In the genomic region with DNA sequence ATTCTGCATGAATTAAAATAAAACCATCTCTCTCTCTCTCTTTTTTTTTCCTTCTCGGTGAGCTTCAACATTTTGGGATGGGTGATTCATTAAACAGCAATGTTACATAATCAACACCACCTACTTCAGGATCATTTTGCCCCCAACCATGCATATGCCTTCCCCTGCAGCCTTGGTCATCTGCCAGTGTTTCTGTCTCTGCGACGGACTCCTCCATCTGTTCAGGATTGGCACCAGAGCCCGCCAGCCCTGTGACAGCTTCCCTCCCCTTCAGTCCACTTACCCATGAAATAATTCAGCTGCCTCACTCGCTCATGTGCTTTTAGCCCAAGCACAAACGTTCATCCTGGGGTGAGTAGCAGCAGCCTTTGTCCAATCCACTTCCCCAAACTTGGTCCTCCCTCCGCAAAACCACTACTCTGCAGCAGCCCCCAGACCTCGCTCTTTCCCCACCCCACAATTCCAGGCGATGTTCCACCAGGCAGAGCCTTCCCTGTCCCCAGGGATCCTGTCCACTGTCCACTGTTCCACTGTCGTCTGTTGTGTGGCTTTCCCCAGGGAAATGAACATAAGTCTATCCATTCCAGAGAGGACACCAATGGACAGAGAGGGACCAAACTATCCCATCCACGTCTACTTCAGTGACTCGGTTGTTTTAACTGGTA, we compare ENCODE assay signal across 9 mouse cellular contexts. TPM values are rescaled to one million over a fixed set of nuclear protein-coding genes. Genes with fewer than 3 reads are reported as not detected.
DNase-seq lines count a peak whose midpoint lies in the region; ATAC-seq lines count a peak whose summit lies in the region.
"Had no signal": no experiment of that assay in that cellular context is flagged by ENCODE, and none has a peak within 500 bp of the region (broad histone marks: within the 10 kb centered on the region; RNA-seq: fewer than 3 reads in every experiment).

No protein-coding gene starts in this region.

- H3K27me3 ChIP-seq in midbrain, embryonic 13.5 days = no peaks in the 10 kb centered on the region
- H3K27me3 ChIP-seq in midbrain, embryonic 11.5 days (ENCODE audit: control insufficient read depth, insufficient read depth, low read length) = no peaks in the 10 kb centered on the region
- no peaks in the 10 kb centered on the region for H3K27me3 ChIP-seq in forebrain, embryonic 15.5 days
- H3K27me3 ChIP-seq: midbrain, embryonic 12.5 days had no signal

- no peak overlapping the region for H3K4me3 ChIP-seq in midbrain, embryonic 13.5 days (replicated peaks)
- H3K4me3 ChIP-seq in midbrain, embryonic 11.5 days (ENCODE audit: low read depth, low read length) = no peak overlapping the region
- no peak overlapping the region for H3K4me3 ChIP-seq in forebrain, embryonic 15.5 days
- H3K4me3 ChIP-seq: midbrain, embryonic 12.5 days had no signal

- peak overlapping the region; percentile 62; the same call in 1 of the 2 replicates for H3K27ac ChIP-seq in midbrain, embryonic 13.5 days
- no peak overlapping the region for H3K27ac ChIP-seq in midbrain, embryonic 11.5 days (ENCODE audit: low read depth, low read length)
- H3K27ac ChIP-seq in forebrain, embryonic 15.5 days (replicated peaks) = peak overlapping the region; percentile 75
- H3K27ac ChIP-seq: midbrain, embryonic 12.5 days had no signal

- no peak for DNase-seq in midbrain, embryonic 11.5 days (ENCODE audit: low spot score, missing footprints)
- DNase-seq in left cerebral cortex, adult 18-20 months (ENCODE audit: low spot score in 2 of 2) = peak; percentile 85 to 87
- peak; percentile 90 for DNase-seq in right cerebral cortex, adult 18-20 months
- no peak for DNase-seq in thymus, postnatal 36 days
- DNase-seq in thymus, postnatal 25 days = no peak
- no peak for DNase-seq in spleen, adult 12 weeks (ENCODE audit: low spot score)

- no peaks in the 10 kb centered on the region for H3K36me3 ChIP-seq in midbrain, embryonic 13.5 days
- no peaks in the 10 kb centered on the region for H3K36me3 ChIP-seq in midbrain, embryonic 11.5 days (ENCODE audit: control insufficient read depth, insufficient read depth, low read length)
- no peaks in the 10 kb centered on the region for H3K36me3 ChIP-seq in forebrain, embryonic 15.5 days
- H3K36me3 ChIP-seq: midbrain, embryonic 12.5 days had no signal

- WGBS in midbrain, embryonic 13.5 days = 70% methylated on average over 12 of the region's 12 CpGs
- 80% methylated on average over 12 of the region's 12 CpGs for WGBS in midbrain, embryonic 11.5 days
- 51% methylated on average over 12 of the region's 12 CpGs for WGBS in forebrain, embryonic 15.5 days

- no peaks in the 10 kb centered on the region for H3K9me3 ChIP-seq in midbrain, embryonic 13.5 days
- no peaks in the 10 kb centered on the region for H3K9me3 ChIP-seq in midbrain, embryonic 11.5 days (ENCODE audit: control insufficient read depth, low read length)
- H3K9me3 ChIP-seq in forebrain, embryonic 15.5 days = no peaks in the 10 kb centered on the region
- H3K9me3 ChIP-seq: midbrain, embryonic 12.5 days had no signal

- H3K4me1 ChIP-seq in midbrain, embryonic 13.5 days (replicated peaks) = no peaks in the 10 kb centered on the region
- no peaks in the 10 kb centered on the region for H3K4me1 ChIP-seq in midbrain, embryonic 11.5 days (ENCODE audit: control insufficient read depth, insufficient read depth, low read length)
- H3K4me1 ChIP-seq in forebrain, embryonic 15.5 days = peaks cover 33% of the 10 kb centered on the region
- H3K4me1 ChIP-seq: midbrain, embryonic 12.5 days had no signal

- ATAC-seq in midbrain, embryonic 13.5 days = no peak
- no peak for ATAC-seq in midbrain, embryonic 11.5 days (ENCODE audit: low FRiP score)
- peak; percentile 85 for ATAC-seq in forebrain, embryonic 15.5 days (replicated peaks)

- H3K4me2 ChIP-seq in midbrain, embryonic 13.5 days (replicated peaks) = no peak overlapping the region
- H3K4me2 ChIP-seq in midbrain, embryonic 11.5 days = no peak overlapping the region
- no peak overlapping the region for H3K4me2 ChIP-seq in forebrain, embryonic 15.5 days (replicated peaks)
- H3K4me2 ChIP-seq: midbrain, embryonic 12.5 days had no signal

- H3K9ac ChIP-seq in midbrain, embryonic 13.5 days (replicated peaks) = no peak overlapping the region
- no peak overlapping the region for H3K9ac ChIP-seq in midbrain, embryonic 11.5 days (ENCODE audit: low read length)
- H3K9ac ChIP-seq in forebrain, embryonic 15.5 days (replicated peaks) = no peak overlapping the region
- H3K9ac ChIP-seq: midbrain, embryonic 12.5 days had no signal

RNA-seq across cellular contexts. Expression of a gene that starts 11.4 kb away (rescaled TPM):
- 139 and 148 TPM in 2 replicates for polyA plus RNA-seq in midbrain, embryonic 13.5 days (2015; fragmentation: Nextera tagmentation; extraction: Ambion mirVana)
- 19.5 and 20.2 TPM in 2 replicates for polyA plus RNA-seq in midbrain, embryonic 11.5 days (2014; fragmentation: Nextera tagmentation; extraction: Ambion mirVana)
- polyA plus RNA-seq in forebrain, embryonic 15.5 days (2015; fragmentation: Nextera tagmentation; extraction: Ambion mirVana) = 171 and 193 TPM in 2 replicates
- total RNA-seq in left cerebral cortex, adult 18-20 months (2021) = 100 to 1,000 TPM; 762 to 804 TPM

RNA-seq across cellular contexts. Expression of a gene that starts 11.6 kb away (rescaled TPM):
- polyA plus RNA-seq in midbrain, embryonic 13.5 days (2015; fragmentation: Nextera tagmentation; extraction: Ambion mirVana) = 2.3 and 3.9 TPM in 2 replicates
- polyA plus RNA-seq in midbrain, embryonic 11.5 days (2014; fragmentation: Nextera tagmentation; extraction: Ambion mirVana) = 5.2 and 5.3 TPM in 2 replicates
- polyA plus RNA-seq in forebrain, embryonic 15.5 days (2015; fragmentation: Nextera tagmentation; extraction: Ambion mirVana) = 3.2 and 3.9 TPM in 2 replicates
- total RNA-seq in left cerebral cortex, adult 18-20 months (2021) = 1 to 10 TPM; 7.1 to 9.0 TPM

Comparison
In these comparisons a context has a peak if more than half of its experiments do, and no peak if none do; other contexts are left out.
1. DNase-seq: peak in left cerebral cortex, adult 18-20 months (2 of 2) and right cerebral cortex, adult 18-20 months (single experiment); none in midbrain, embryonic 11.5 days (single experiment), thymus, postnatal 36 days (0 of 2), thymus, postnatal 25 days (single experiment) and spleen, adult 12 weeks (single experiment).